Mouse (Mus musculus): ENCODE results near the gene Tbx1. TPM values are rescaled to one million over a fixed set of nuclear protein-coding genes. Genes with fewer than 3 reads are reported as not detected.

The Tbx1 gene
- total and polyA plus RNA-seq, 2 experiments from 2014 or later: 0.81 to 1.3 TPM

- no peaks in the 10 kb centered on the region for H3K9me3 ChIP-seq (ENCODE audit: low read length)
- no peak overlapping the region for H3K27ac ChIP-seq (ENCODE audit: low read depth, low read length)
- H3K4me3 ChIP-seq (ENCODE audit: low read depth, low read length): no peak overlapping the region
- no peak overlapping the region for H3K4me2 ChIP-seq (ENCODE audit: low read depth, low read length, poor library complexity, severe bottlenecking)
- H3K4me1 ChIP-seq (ENCODE audit: insufficient read depth, low read length): peaks cover 12% of the 10 kb centered on the region; the same call in 1 of the 2 replicates
- TF ChIP-seq CTCF (IDR thresholded peaks at IDR 0.05): no peak
- no peak overlapping the region for H3K9ac ChIP-seq (replicated peaks; ENCODE audit: low read length, poor library complexity, severe bottlenecking)
- 20% methylated on average over 10 of the region's 10 CpGs for WGBS
- no peak for ATAC-seq (ENCODE audit: low FRiP score)
- no peak for DNase-seq (ENCODE audit: low spot score)
- no peaks in the 10 kb centered on the region for H3K36me3 ChIP-seq (ENCODE audit: insufficient read depth, low read length)
- H3K27me3 ChIP-seq (ENCODE audit: insufficient read depth, low read length): peaks cover 73% of the 10 kb centered on the region
Observed at GRCm38 (mm10) chr16:18583673-18584357, 6.7 kb downstream of the Tbx1 start.

- WGBS: 18% methylated on average over 10 of the region's 10 CpGs
- no peak for TF ChIP-seq CTCF (IDR thresholded peaks at IDR 0.05)
- ATAC-seq (ENCODE audit: low FRiP score) (no peak), DNase-seq (ENCODE audit: low spot score) (no peak)
- no peak overlapping the region for H3K9ac ChIP-seq (replicated peaks; ENCODE audit: low read length, poor library complexity, severe bottlenecking)
- no peaks in the 10 kb centered on the region for H3K36me3 ChIP-seq (ENCODE audit: insufficient read depth, low read length)
- peaks cover 67% of the 10 kb centered on the region for H3K27me3 ChIP-seq (ENCODE audit: insufficient read depth, low read length)
- no peak overlapping the region for H3K4me2 ChIP-seq (ENCODE audit: low read depth, low read length, poor library complexity, severe bottlenecking)
- H3K9me3 ChIP-seq (ENCODE audit: low read length): no peaks in the 10 kb centered on the region
- H3K27ac ChIP-seq (ENCODE audit: low read depth, low read length): no peak overlapping the region
- no peak overlapping the region for H3K4me3 ChIP-seq (ENCODE audit: low read depth, low read length)
- H3K4me1 ChIP-seq (ENCODE audit: insufficient read depth, low read length): peaks cover 12% of the 10 kb centered on the region; the same call in 1 of the 2 replicates
Observed at GRCm38 (mm10) chr16:18583169-18583568, 7.3 kb downstream of the Tbx1 start.

- H3K36me3 ChIP-seq (ENCODE audit: insufficient read depth, low read length): no peaks in the 10 kb centered on the region
- no peak for TF ChIP-seq CTCF (IDR thresholded peaks at IDR 0.05)
- peaks cover 61% of the 10 kb centered on the region for H3K27me3 ChIP-seq (ENCODE audit: insufficient read depth, low read length)
- peaks cover 12% of the 10 kb centered on the region; the same call in 1 of the 2 replicates for H3K4me1 ChIP-seq (ENCODE audit: insufficient read depth, low read length)
- WGBS: 2% methylated on average over 59 of the region's 67 CpGs
- no peak overlapping the region for H3K27ac ChIP-seq (ENCODE audit: low read depth, low read length)
- no peak for DNase-seq (ENCODE audit: low spot score)
- peak overlapping the region; percentile 40 for H3K4me3 ChIP-seq (ENCODE audit: low read depth, low read length)
- no peak overlapping the region for H3K9ac ChIP-seq (replicated peaks; ENCODE audit: low read length, poor library complexity, severe bottlenecking)
- H3K4me2 ChIP-seq (ENCODE audit: low read depth, low read length, poor library complexity, severe bottlenecking): peak overlapping the region; percentile 56
- no peaks in the 10 kb centered on the region for H3K9me3 ChIP-seq (ENCODE audit: low read length)
- 0 out of 2 replicates have a peak, but pooled peaks have one; percentile 5 for ATAC-seq (ENCODE audit: low FRiP score)
Observed at GRCm38 (mm10) chr16:18582426-18583148, 7.9 kb downstream of the Tbx1 start.

GRCm38 (mm10) chr16:18581623-18582205 lies 8.8 kb downstream of the Tbx1 start:
- DNase-seq (ENCODE audit: low spot score): no peak
- H3K27ac ChIP-seq (ENCODE audit: low read depth, low read length): no peak overlapping the region
- no peak for TF ChIP-seq CTCF (IDR thresholded peaks at IDR 0.05)

GRCm38 (mm10) chr16:18581050-18581622 lies 9.3 kb downstream of the Tbx1 start:
- no peaks in the 10 kb centered on the region for H3K9me3 ChIP-seq (ENCODE audit: low read length)
- H3K4me2 ChIP-seq (ENCODE audit: low read depth, low read length, poor library complexity, severe bottlenecking): peak overlapping the region; percentile 56
- H3K9ac ChIP-seq (replicated peaks; ENCODE audit: low read length, poor library complexity, severe bottlenecking): no peak overlapping the region
- ATAC-seq (ENCODE audit: low FRiP score) (no peak), DNase-seq (ENCODE audit: low spot score) (no peak)
- H3K27ac ChIP-seq (ENCODE audit: low read depth, low read length): no peak overlapping the region
- 0 out of 2 replicates have a peak, but pooled peaks cover 7% of the 10 kb centered on the region for H3K4me1 ChIP-seq (ENCODE audit: insufficient read depth, low read length)
- peaks cover 57% of the 10 kb centered on the region for H3K27me3 ChIP-seq (ENCODE audit: insufficient read depth, low read length)
- no peaks in the 10 kb centered on the region for H3K36me3 ChIP-seq (ENCODE audit: insufficient read depth, low read length)
- 6% methylated on average over 21 of the region's 21 CpGs for WGBS
- peak overlapping the region; percentile 40 for H3K4me3 ChIP-seq (ENCODE audit: low read depth, low read length)
- TF ChIP-seq CTCF (IDR thresholded peaks at IDR 0.05): no peak

More at GRCm38 (mm10) chr16:18581623-18582205, 8.8 kb downstream of the Tbx1 start:
- H3K9me3 ChIP-seq (ENCODE audit: low read length): no peaks in the 10 kb centered on the region
- H3K4me3 ChIP-seq (ENCODE audit: low read depth, low read length): peak overlapping the region; percentile 40
- H3K27me3 ChIP-seq (ENCODE audit: insufficient read depth, low read length): peaks cover 59% of the 10 kb centered on the region
- no peaks in the 10 kb centered on the region for H3K36me3 ChIP-seq (ENCODE audit: insufficient read depth, low read length)
- ATAC-seq (ENCODE audit: low FRiP score): peak; percentile 38
- H3K9ac ChIP-seq (replicated peaks; ENCODE audit: low read length, poor library complexity, severe bottlenecking): peak overlapping the region; percentile 29; the same call in 1 of the 2 replicates
- WGBS: 1% methylated on average over 61 of the region's 66 CpGs
- H3K4me1 ChIP-seq (ENCODE audit: insufficient read depth, low read length): peaks cover 11% of the 10 kb centered on the region; the same call in 1 of the 2 replicates
- H3K4me2 ChIP-seq (ENCODE audit: low read depth, low read length, poor library complexity, severe bottlenecking): peak overlapping the region; percentile 56
